Mouse (Mus musculus): ENCODE data around the gene Hivep3. TPM values are rescaled to one million over a fixed set of nuclear protein-coding genes. Genes with fewer than 3 reads are reported as not detected.
A peak's percentile ranks its signal among the peaks of the same experiment; 100 is the strongest.

Hivep3 gene
- polyA plus RNA-seq, 1 experiment: 14.8 TPM

DNA sequence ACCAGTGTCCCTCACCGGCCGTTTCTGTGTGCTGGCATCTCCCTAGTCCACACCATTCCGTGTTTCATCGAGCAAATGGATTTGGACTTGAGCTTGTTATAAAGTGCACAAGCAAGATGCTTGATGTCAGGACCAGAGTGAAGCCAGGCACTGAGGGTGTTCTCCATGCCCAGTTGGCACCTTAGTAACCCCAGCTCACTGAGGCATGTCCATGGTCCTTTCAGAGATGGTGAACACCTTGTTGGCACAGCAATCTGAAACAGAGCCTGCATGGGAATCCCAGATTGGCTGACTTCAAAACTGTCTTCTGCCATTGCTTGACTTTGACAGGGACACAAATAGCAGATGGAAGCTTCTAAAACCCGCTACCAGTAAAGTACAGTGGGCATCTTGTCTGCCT is 252.5 kb downstream of the Hivep3 start:
- no peak for DNase-seq (ENCODE audit: low read depth)
- no peak for TF ChIP-seq POLR2A (IDR thresholded peaks at IDR 0.05; ENCODE audit: borderline replicate concordance, extremely low read depth, insufficient read depth, insufficient read length, poor library complexity, severe bottlenecking)
- TF ChIP-seq CTCF (IDR thresholded peaks at IDR 0.05; ENCODE audit: borderline replicate concordance, extremely low read depth, insufficient read depth, insufficient read length): no peak

DNA sequence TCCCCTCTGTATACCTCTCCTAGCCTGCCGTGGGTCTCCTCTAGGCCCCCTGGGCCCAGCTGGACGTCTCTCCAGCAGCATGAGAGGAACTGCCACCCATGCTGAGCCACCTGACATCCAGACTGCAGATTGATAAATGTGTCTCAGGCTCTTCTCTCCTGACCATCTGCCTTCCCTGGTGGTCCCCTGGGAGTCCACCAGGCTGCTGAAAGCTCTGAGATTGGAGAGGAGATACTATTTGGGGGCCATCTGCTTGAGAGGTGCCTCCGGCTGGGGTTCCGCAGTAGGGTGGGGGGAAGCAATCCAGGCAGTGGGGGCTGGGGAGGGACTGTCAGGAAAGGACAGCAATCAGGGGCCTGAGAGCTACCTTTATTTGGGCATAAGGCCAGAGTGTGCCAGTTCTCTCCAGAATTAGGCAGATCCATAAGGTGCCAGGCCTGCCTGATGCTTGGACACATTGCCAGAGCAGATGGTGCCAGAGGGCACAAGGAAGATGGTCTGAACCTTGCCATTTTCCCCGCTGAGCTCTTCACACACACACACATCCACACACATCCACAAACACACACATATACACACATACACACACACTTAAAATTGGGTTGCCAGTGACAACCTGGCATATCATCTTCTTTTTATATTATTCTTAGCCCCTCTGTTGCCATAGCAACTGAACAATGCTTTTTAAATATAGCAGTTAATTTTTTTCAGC is 253.2 kb downstream of the Hivep3 start:
- TF ChIP-seq POLR2A (IDR thresholded peaks at IDR 0.05; ENCODE audit: borderline replicate concordance, extremely low read depth, insufficient read depth, insufficient read length, poor library complexity, severe bottlenecking) (no peak), CTCF (IDR thresholded peaks at IDR 0.05; ENCODE audit: borderline replicate concordance, extremely low read depth, insufficient read depth, insufficient read length) (no peak)
- DNase-seq (ENCODE audit: low read depth): peak; percentile 85

DNA sequence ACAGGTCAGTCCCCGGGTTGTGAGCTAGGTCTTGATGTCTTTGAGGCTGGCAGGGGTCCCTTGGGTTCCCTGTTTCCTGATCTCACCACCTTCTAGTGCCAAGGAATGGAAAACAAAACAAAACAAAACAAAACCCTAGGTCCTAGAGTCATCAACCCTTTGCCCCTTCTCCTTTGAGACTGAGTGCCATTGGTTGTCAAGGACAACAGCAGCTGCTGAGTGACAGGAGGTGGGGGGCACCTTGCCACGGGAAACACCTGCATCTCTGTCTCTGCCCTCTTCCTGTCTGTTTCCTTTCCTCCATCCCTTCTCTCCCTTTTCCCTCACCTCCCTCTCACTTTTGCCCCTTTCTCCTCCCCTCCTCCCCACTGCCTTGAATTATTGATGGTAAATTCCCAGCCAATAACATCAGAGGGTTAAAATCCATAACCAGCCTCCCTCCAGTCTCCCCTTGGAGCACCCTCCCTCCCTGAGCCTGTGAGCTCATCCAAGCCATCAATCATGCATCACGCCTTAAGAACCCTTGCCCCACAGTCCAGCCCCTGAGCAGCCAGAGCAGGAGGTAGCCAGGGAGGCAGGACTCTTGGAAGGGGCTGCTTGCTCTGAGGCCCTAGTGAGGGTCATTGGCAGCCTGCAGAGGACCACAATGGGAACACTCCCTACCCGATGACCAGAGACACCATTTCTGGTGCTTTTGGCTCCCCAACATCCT is 253.9 kb downstream of the Hivep3 start:
- no peak for DNase-seq (ENCODE audit: low read depth)
- TF ChIP-seq POLR2A (IDR thresholded peaks at IDR 0.05; ENCODE audit: borderline replicate concordance, extremely low read depth, insufficient read depth, insufficient read length, poor library complexity, severe bottlenecking) (no peak), CTCF (IDR thresholded peaks at IDR 0.05; ENCODE audit: borderline replicate concordance, extremely low read depth, insufficient read depth, insufficient read length) (no peak)

DNA sequence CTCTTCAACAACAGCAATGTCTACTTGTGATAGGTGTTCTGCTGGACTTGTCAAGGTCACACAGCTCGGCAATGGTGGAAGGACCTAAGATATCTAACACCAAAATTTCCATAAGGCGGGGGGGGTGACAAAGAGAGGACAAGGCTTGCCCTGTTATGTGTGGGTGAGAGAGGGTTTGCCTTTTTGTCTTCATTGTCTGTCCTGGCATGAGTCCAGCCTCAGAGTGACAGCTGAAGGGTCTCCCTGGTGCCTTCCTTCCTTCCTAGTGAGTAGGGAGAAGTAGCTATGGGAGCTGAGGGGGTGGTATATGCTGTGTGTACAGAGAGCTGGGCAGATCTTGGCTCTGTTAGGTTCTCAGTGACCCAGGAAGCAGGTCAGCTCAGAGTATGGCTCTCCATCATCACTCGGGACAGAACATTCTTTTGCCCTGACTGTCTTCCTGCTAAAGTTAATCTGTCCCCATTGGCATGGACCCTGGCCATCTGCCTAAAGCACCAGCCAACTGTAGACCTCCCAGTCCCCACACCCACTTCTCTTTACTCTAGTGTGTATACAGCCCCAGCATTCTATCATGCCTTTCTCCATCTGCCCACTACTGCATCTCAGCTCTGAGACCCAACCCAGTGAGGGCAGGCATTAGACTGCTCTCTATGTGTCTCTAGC is 255.6 kb downstream of the Hivep3 start:
- DNase-seq (ENCODE audit: low read depth): no peak
- no peak for TF ChIP-seq POLR2A (IDR thresholded peaks at IDR 0.05; ENCODE audit: borderline replicate concordance, extremely low read depth, insufficient read depth, insufficient read length, poor library complexity, severe bottlenecking)
- no peak for TF ChIP-seq CTCF (IDR thresholded peaks at IDR 0.05; ENCODE audit: borderline replicate concordance, extremely low read depth, insufficient read depth, insufficient read length)

DNA sequence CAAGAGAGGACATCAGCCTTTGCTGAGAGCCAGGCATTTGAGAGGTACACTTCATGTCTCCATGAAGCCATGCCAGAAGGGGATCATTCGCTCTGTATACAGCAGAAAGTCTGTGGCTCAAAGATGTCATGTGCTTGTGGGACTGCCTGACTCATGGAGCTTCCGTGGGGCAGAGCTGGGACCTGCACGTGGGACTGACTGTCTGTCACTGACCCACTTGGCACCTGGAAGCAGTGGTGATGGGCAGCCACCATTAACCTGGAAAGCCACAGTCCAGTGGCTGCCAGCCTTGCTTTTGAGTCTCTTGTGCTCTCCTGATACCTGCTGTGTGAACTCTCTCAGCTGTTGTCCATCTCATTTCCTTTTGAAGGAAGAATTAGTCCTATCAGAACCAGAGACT is 256.8 kb downstream of the Hivep3 start:
- no peak for DNase-seq (ENCODE audit: low read depth)

GRCm38 (mm10) chr4:119990841-119991240 is 257.3 kb downstream of the Hivep3 start:
- TF ChIP-seq POLR2A (IDR thresholded peaks at IDR 0.05; ENCODE audit: borderline replicate concordance, extremely low read depth, insufficient read depth, insufficient read length, poor library complexity, severe bottlenecking) (no peak), CTCF (IDR thresholded peaks at IDR 0.05; ENCODE audit: borderline replicate concordance, extremely low read depth, insufficient read depth, insufficient read length) (no peak)
- DNase-seq (ENCODE audit: low read depth): no peak

More for the DNA sequence above, 256.8 kb downstream of the Hivep3 start:
- TF ChIP-seq POLR2A (IDR thresholded peaks at IDR 0.05; ENCODE audit: borderline replicate concordance, extremely low read depth, insufficient read depth, insufficient read length, poor library complexity, severe bottlenecking) (no peak), CTCF (IDR thresholded peaks at IDR 0.05; ENCODE audit: borderline replicate concordance, extremely low read depth, insufficient read depth, insufficient read length) (no peak)

DNA sequence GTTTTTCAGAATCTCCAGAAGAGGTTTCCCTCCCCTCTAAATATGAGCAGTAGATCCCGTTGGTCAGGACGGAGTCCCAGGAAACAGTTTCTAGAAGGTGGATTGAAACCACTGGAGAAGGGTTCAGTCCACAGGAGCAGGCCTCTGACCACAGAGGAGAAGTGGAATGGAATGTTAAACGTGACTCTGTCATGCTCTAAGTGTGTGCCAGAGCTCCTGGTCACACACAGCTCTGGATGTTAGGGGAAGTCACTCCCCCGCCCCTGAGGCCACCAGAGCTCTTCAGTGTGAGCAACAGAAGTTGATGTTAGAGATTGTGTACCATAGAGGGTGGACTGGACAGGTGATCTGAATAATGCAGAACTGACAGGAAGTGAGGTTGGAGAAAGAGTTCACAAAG is 258.2 kb downstream of the Hivep3 start:
- DNase-seq (ENCODE audit: low read depth): no peak
- TF ChIP-seq POLR2A (IDR thresholded peaks at IDR 0.05; ENCODE audit: borderline replicate concordance, extremely low read depth, insufficient read depth, insufficient read length, poor library complexity, severe bottlenecking) (no peak), CTCF (IDR thresholded peaks at IDR 0.05; ENCODE audit: borderline replicate concordance, extremely low read depth, insufficient read depth, insufficient read length) (no peak)

GRCm38 (mm10) chr4:119996377-119996776 is 262.8 kb downstream of the Hivep3 start:
- no peak for DNase-seq (ENCODE audit: low read depth)
- TF ChIP-seq CTCF (IDR thresholded peaks at IDR 0.05; ENCODE audit: borderline replicate concordance, extremely low read depth, insufficient read depth, insufficient read length) (no peak), POLR2A (IDR thresholded peaks at IDR 0.05; ENCODE audit: borderline replicate concordance, extremely low read depth, insufficient read depth, insufficient read length, poor library complexity, severe bottlenecking) (no peak)

- TF ChIP-seq POLR2A (IDR thresholded peaks at IDR 0.05; ENCODE audit: borderline replicate concordance, extremely low read depth, insufficient read depth, insufficient read length, poor library complexity, severe bottlenecking) (no peak), CTCF (IDR thresholded peaks at IDR 0.05; ENCODE audit: borderline replicate concordance, extremely low read depth, insufficient read depth, insufficient read length) (no peak)
Observed at GRCm38 (mm10) chr4:119997351-119997750, 263.8 kb downstream of the Hivep3 start.

GRCm38 (mm10) chr4:119998911-119999310 is 265.3 kb downstream of the Hivep3 start:
- DNase-seq (ENCODE audit: low read depth): no peak
- TF ChIP-seq CTCF (IDR thresholded peaks at IDR 0.05; ENCODE audit: borderline replicate concordance, extremely low read depth, insufficient read depth, insufficient read length): no peak
- no peak for TF ChIP-seq POLR2A (IDR thresholded peaks at IDR 0.05; ENCODE audit: borderline replicate concordance, extremely low read depth, insufficient read depth, insufficient read length, poor library complexity, severe bottlenecking)

More at GRCm38 (mm10) chr4:119997351-119997750, 263.8 kb downstream of the Hivep3 start:
- no peak for DNase-seq (ENCODE audit: low read depth)

DNA sequence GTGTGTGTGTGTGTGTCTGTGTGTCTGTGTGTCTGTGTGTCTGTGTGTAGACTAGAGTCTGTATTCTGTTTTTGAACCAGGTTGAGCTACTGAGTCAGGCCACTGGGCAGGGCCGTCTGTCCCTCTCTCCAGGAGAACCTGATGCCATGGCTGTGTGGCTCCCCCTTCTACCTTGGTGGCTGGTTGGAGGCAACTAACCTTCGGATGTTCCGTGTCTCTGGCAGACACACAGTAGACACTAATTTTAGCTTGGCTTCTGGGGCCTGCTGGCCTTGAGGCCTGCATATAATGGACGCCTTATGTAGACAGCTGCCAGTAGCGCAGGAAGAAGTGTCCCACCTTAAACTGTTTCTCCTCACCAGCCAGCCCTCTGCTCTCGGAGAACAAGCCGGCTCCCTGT is 267.3 kb downstream of the Hivep3 start:
- DNase-seq (ENCODE audit: low read depth): no peak
- no peak for TF ChIP-seq CTCF (IDR thresholded peaks at IDR 0.05; ENCODE audit: borderline replicate concordance, extremely low read depth, insufficient read depth, insufficient read length)
- TF ChIP-seq POLR2A (IDR thresholded peaks at IDR 0.05; ENCODE audit: borderline replicate concordance, extremely low read depth, insufficient read depth, insufficient read length, poor library complexity, severe bottlenecking): no peak
